Comparison of ENCODE assay signal across 34 mouse cellular contexts in the genomic region with DNA sequence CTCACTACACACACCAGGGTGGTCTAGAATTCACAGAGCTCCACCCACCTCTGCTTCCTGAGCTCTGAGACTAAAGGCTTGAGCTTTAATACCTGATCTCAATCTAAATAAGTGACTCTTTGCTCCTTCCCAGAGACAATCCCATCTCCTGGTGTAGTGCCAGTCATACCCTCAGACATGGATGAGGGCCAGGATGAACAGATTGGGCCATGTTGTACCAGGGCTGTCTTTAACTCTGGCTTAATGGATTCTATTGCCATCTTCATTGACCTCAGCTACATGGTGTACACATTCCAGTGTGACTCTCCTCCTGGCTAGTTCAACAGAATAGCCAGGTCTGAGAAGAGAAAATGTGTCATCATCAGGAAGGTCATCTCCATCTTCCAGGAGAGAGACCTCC. TPM values are rescaled to one million over a fixed set of nuclear protein-coding genes. Genes with fewer than 3 reads are reported as not detected.
A peak's percentile ranks its signal among the peaks of the same experiment; 100 is the strongest.
DNase-seq lines count a peak whose midpoint lies in the region; ATAC-seq and TF ChIP-seq lines count a peak whose summit lies in the region.
"Had no signal": no experiment of that assay in that cellular context is flagged by ENCODE, and none has a peak within 500 bp of the region (broad histone marks: within the 10 kb centered on the region; RNA-seq: fewer than 3 reads in every experiment).

No protein-coding gene starts in this region.

- peak; percentile 19 for DNase-seq in hindbrain, postnatal 0 days (ENCODE audit: low spot score)
- DNase-seq in cerebellum, adult 11-12 months = peak; percentile 52
- DNase-seq in cerebellum, adult 9-11 months = peak; percentile 65
- no peak for DNase-seq in MN1 (ENCODE audit: low spot score)
- no peak for DNase-seq in kidney, postnatal 14 days
- DNase-seq in frontal cortex, postnatal 25 days (ENCODE audit: low spot score in 2 of 2) = no peak
- DNase-seq: adrenal gland, postnatal 14 days; gastrocnemius, postnatal 25 days; heart, adult 11 months; heart, postnatal 4 days; kidney, adult 11 months; lung, embryonic 14.5 days; right cerebral cortex, adult 18-20 months; thymus, adult 18-20 months; thymus, postnatal 25 days had no signal

- ATAC-seq in hindbrain, postnatal 0 days = no peak
- ATAC-seq in hindbrain, embryonic 12.5 days (ENCODE audit: low FRiP score) = no peak
- ATAC-seq: inflammation-experienced regulatory T-cells, adult 6 months; midbrain, embryonic 16.5 days; Patski had no signal

- no peak overlapping the region for H3K4me3 ChIP-seq in hindbrain, postnatal 0 days (ENCODE audit: low read length)
- H3K4me3 ChIP-seq in hindbrain, embryonic 12.5 days = no peak overlapping the region
- H3K4me3 ChIP-seq: embryonic facial prominence, embryonic 10.5 days; embryonic facial prominence, embryonic 15.5 days; forebrain, embryonic 12.5 days; limb, embryonic 12.5 days; liver, embryonic 15.5 days; midbrain, embryonic 10.5 days; myocyte; neural tube, embryonic 12.5 days had no signal

- no peak overlapping the region for H3K27ac ChIP-seq in hindbrain, postnatal 0 days
- no peak overlapping the region for H3K27ac ChIP-seq in hindbrain, embryonic 12.5 days
- H3K27ac ChIP-seq: embryonic facial prominence, embryonic 10.5 days; embryonic facial prominence, embryonic 15.5 days; forebrain, embryonic 12.5 days; hindbrain, embryonic 14.5 days; limb, embryonic 12.5 days; liver, embryonic 15.5 days; midbrain, embryonic 10.5 days; neural tube, embryonic 12.5 days; stomach, postnatal 0 days had no signal

- H3K9ac ChIP-seq in hindbrain, postnatal 0 days (replicated peaks; ENCODE audit: low read length) = no peak overlapping the region
- H3K9ac ChIP-seq in hindbrain, embryonic 12.5 days = no peak overlapping the region
- H3K9ac ChIP-seq: embryonic facial prominence, embryonic 15.5 days; forebrain, embryonic 12.5 days; hindbrain, embryonic 14.5 days; limb, embryonic 12.5 days; liver, embryonic 15.5 days; lung, embryonic 14.5 days; neural tube, embryonic 12.5 days had no signal

- H3K4me1 ChIP-seq in hindbrain, postnatal 0 days (ENCODE audit: insufficient read depth, low read length) = no peaks in the 10 kb centered on the region
- H3K4me1 ChIP-seq in hindbrain, embryonic 12.5 days = no peaks in the 10 kb centered on the region
- H3K4me1 ChIP-seq: embryonic facial prominence, embryonic 10.5 days; embryonic facial prominence, embryonic 15.5 days; forebrain, embryonic 12.5 days; limb, embryonic 12.5 days; midbrain, embryonic 10.5 days; neural tube, embryonic 12.5 days had no signal

- no peak overlapping the region for H3K4me2 ChIP-seq in hindbrain, postnatal 0 days (ENCODE audit: low read depth, low read length)
- no peak overlapping the region for H3K4me2 ChIP-seq in hindbrain, embryonic 12.5 days (replicated peaks)
- H3K4me2 ChIP-seq: embryonic facial prominence, embryonic 15.5 days; forebrain, embryonic 12.5 days; heart, embryonic 11.5 days; hindbrain, embryonic 14.5 days; limb, embryonic 12.5 days; liver, embryonic 15.5 days; lung, embryonic 14.5 days; neural tube, embryonic 12.5 days had no signal

- H3K27me3 ChIP-seq in hindbrain, postnatal 0 days (ENCODE audit: insufficient read depth, low read length) = no peaks in the 10 kb centered on the region
- H3K27me3 ChIP-seq in hindbrain, embryonic 12.5 days = no peaks in the 10 kb centered on the region
- H3K27me3 ChIP-seq: embryonic facial prominence, embryonic 15.5 days; forebrain, embryonic 12.5 days; liver, embryonic 15.5 days; neural tube, embryonic 12.5 days; Patski had no signal

- H3K9me3 ChIP-seq in hindbrain, postnatal 0 days (ENCODE audit: low read length) = no peaks in the 10 kb centered on the region
- H3K9me3 ChIP-seq in hindbrain, embryonic 12.5 days (replicated peaks) = no peaks in the 10 kb centered on the region
- H3K9me3 ChIP-seq: embryonic facial prominence, embryonic 10.5 days; embryonic facial prominence, embryonic 15.5 days; forebrain, embryonic 12.5 days; G1E; limb, embryonic 12.5 days; liver, embryonic 15.5 days; midbrain, embryonic 10.5 days; neural tube, embryonic 12.5 days had no signal

- no peaks in the 10 kb centered on the region for H3K36me3 ChIP-seq in hindbrain, postnatal 0 days (ENCODE audit: insufficient read depth, low read length)
- no peaks in the 10 kb centered on the region for H3K36me3 ChIP-seq in hindbrain, embryonic 12.5 days
- H3K36me3 ChIP-seq: embryonic facial prominence, embryonic 10.5 days; embryonic facial prominence, embryonic 15.5 days; forebrain, embryonic 12.5 days; G1E; limb, embryonic 12.5 days; liver, embryonic 15.5 days; midbrain, embryonic 10.5 days; neural tube, embryonic 12.5 days had no signal

- no peak for TF ChIP-seq CTCF in hindbrain, postnatal 0 days (IDR thresholded peaks at IDR 0.05; ENCODE audit: low read depth)

RNA-seq across cellular contexts. Expression of a gene that starts 9.2 kb away (rescaled TPM):
- not detected in 2 replicates for total RNA-seq in hindbrain, postnatal 0 days (2014; rRNA removed)
- polyA plus RNA-seq in hindbrain, postnatal 0 days (2015; fragmentation: Nextera tagmentation; extraction: Ambion mirVana) = not detected in 2 replicates
- 0.27 and 0.35 TPM in 2 replicates for polyA plus RNA-seq in hindbrain, embryonic 12.5 days (2016; fragmentation: Nextera tagmentation; extraction: Ambion mirVana)
- total RNA-seq: adrenal gland, postnatal 14 days; heart, postnatal 4 days; left cerebral cortex, postnatal 10 days; megakaryocyte progenitor cell, adult 5-6 weeks had no signal
- polyA plus RNA-seq: G1E; heart, postnatal 0 days; hindbrain, embryonic 14.5 days; limb, embryonic 12.5 days; midbrain, embryonic 16.5 days; Patski had no signal

Comparison
In these comparisons a context has a peak if more than half of its experiments do, and no peak if none do; other contexts are left out.
1. DNase-seq: peak in hindbrain, postnatal 0 days (single experiment), cerebellum, adult 11-12 months (single experiment) and cerebellum, adult 9-11 months (single experiment); none in MN1 (single experiment), kidney, postnatal 14 days (single experiment) and frontal cortex, postnatal 25 days (0 of 2).